10 mouse cellular contexts compared by ENCODE assay signal in the genomic region with DNA sequence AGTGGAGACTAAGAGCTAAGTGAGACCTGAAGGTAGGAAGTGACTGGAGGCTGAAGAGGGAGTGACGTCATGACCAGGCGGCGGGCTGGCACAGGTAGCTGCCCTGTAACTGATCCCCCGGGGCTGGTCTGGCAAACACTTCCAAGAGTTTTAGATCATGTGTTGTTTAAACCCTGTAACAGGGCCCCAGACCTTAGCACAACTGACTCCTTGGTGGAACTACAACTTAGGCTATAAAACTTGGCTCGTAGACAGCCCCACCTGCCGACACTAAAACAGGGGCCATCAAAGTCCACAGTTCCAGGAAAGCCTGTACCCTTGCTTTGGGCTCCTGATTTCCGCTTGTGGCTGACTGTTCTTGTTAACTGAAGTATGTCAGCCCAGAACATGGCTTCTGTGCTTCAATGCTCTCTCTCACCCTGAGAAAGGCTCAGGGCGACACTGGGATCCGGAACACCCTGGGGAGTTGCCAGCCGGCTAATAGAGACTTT.
A peak's percentile ranks its signal among the peaks of the same experiment; 100 is the strongest.
DNase-seq lines count a peak whose midpoint lies in the region; ATAC-seq lines count a peak whose summit lies in the region.
"Had no signal": no experiment of that assay in that cellular context is flagged by ENCODE, and none has a peak within 500 bp of the region (broad histone marks: within the 10 kb centered on the region; RNA-seq: fewer than 3 reads in every experiment).

No protein-coding gene starts in this region.

- no peak overlapping the region for H3K4me3 ChIP-seq in intestine, embryonic 14.5 days (ENCODE audit: low read depth, low read length)
- H3K4me3 ChIP-seq: hindbrain, embryonic 13.5 days had no signal

- DNase-seq in embryo, embryonic 11.5 days (ENCODE audit: low read depth, low spot score), result peak; percentile 13
- DNase-seq in embryo, embryonic 10 days (ENCODE audit: low spot score), result no peak
- no peak for DNase-seq in intestine, embryonic 14.5 days (ENCODE audit: low spot score)
- peak; percentile 25 to 52 for DNase-seq in kidney, postnatal 25 days
- peak; percentile 54 for DNase-seq in lung, postnatal 36 days
- no peak for DNase-seq in cerebellum, postnatal 25 days
- no peak for DNase-seq in cerebellum, adult 11-12 months
- no peak for DNase-seq in thymus, postnatal 36 days
- DNase-seq: cerebellum, postnatal 14 days had no signal

- H3K9ac ChIP-seq in intestine, embryonic 14.5 days (ENCODE audit: low read length), result no peak overlapping the region
- H3K9ac ChIP-seq: hindbrain, embryonic 13.5 days had no signal

- no peaks in the 10 kb centered on the region for H3K27me3 ChIP-seq in intestine, embryonic 14.5 days (replicated peaks; ENCODE audit: control insufficient read depth, insufficient read depth, low read length)
- H3K27me3 ChIP-seq: hindbrain, embryonic 13.5 days had no signal

- H3K9me3 ChIP-seq in intestine, embryonic 14.5 days (ENCODE audit: control insufficient read depth, low read length), result no peaks in the 10 kb centered on the region
- H3K9me3 ChIP-seq: hindbrain, embryonic 13.5 days had no signal

- ATAC-seq in intestine, embryonic 14.5 days (replicated peaks; ENCODE audit: low FRiP score, low TSS enrichment, low read depth), result 0 out of 2 replicates have a peak, but pooled peaks have one; percentile 32

- H3K36me3 ChIP-seq in intestine, embryonic 14.5 days (ENCODE audit: control insufficient read depth, insufficient read depth, low read length), result no peaks in the 10 kb centered on the region
- H3K36me3 ChIP-seq: hindbrain, embryonic 13.5 days had no signal

- H3K4me2 ChIP-seq in intestine, embryonic 14.5 days (ENCODE audit: low read length), result no peak overlapping the region
- H3K4me2 ChIP-seq: hindbrain, embryonic 13.5 days had no signal

- H3K27ac ChIP-seq in intestine, embryonic 14.5 days (ENCODE audit: low read depth), result no peak overlapping the region
- H3K27ac ChIP-seq: hindbrain, embryonic 13.5 days had no signal

- H3K4me1 ChIP-seq in intestine, embryonic 14.5 days (replicated peaks; ENCODE audit: control insufficient read depth, insufficient read depth, low read length), result 0 out of 2 replicates have a peak, but pooled peaks cover 7% of the 10 kb centered on the region

- 65% methylated on average over 10 of the region's 10 CpGs for WGBS in intestine, embryonic 14.5 days

Comparison
In these comparisons a context has a peak if more than half of its experiments do, and no peak if none do; other contexts are left out.
1. DNase-seq: peak in embryo, embryonic 11.5 days (single experiment), kidney, postnatal 25 days (2 of 2) and lung, postnatal 36 days (single experiment); none in embryo, embryonic 10 days (single experiment), intestine, embryonic 14.5 days (single experiment), cerebellum, postnatal 25 days (0 of 2), cerebellum, adult 11-12 months (single experiment) and thymus, postnatal 36 days (0 of 2).